Mouse (Mus musculus) myocyte (in vitro differentiated cells): ENCODE results near the gene Slc25a35. TPM values are rescaled to one million over a fixed set of nuclear protein-coding genes. Genes with fewer than 3 reads are reported as not detected.
"Not testable (repeated sequence)": the region's sequence is repeated elsewhere in the genome, so short reads cannot be mapped to it uniquely, and the experiment has no call there.

Experiments used
- H3K27me3 ChIP-seq: one replicate; pipeline ENCODE4 v1.6.1; 2011; ENCODE audit not compliant: control insufficient read depth, insufficient read depth, insufficient read length
- H3K36me3 ChIP-seq: one replicate; pipeline ENCODE4 v1.6.1; 2011; ENCODE audit not compliant: control insufficient read depth, insufficient read depth
- H3K4me2 ChIP-seq: one replicate; pipeline ENCODE4 v1.6.1; 2011; ENCODE audit warnings: low read depth, control low read depth
- H3K4me3 ChIP-seq: one replicate; pipeline ENCODE4 v1.5.1; 2011; ENCODE audit warnings: mild to moderate bottlenecking, control low read depth, moderate library complexity
- H3K79me2 ChIP-seq: one replicate; pipeline ENCODE4 v1.6.1; 2011; ENCODE audit not compliant: control insufficient read depth, insufficient read depth
- H3ac ChIP-seq: one replicate; pipeline ENCODE4 v1.6.1; 2011; ENCODE audit not compliant: control insufficient read depth, insufficient read length
- CEBPB ChIP-seq: IDR thresholded peaks from 2 replicates; pipeline ENCODE4 v1.6.1; 2011; ENCODE audit warnings: mild to moderate bottlenecking, moderate library complexity; ENCODE audit not compliant: poor library complexity, insufficient read depth, severe bottlenecking
- E2F4 ChIP-seq: IDR thresholded peaks from one replicate; pipeline ENCODE4 v1.6.1; 2011; ENCODE audit warnings: mild to moderate bottlenecking, control low read depth, moderate library complexity; ENCODE audit not compliant: insufficient read depth
- MAX ChIP-seq: IDR thresholded peaks from one replicate; pipeline ENCODE4 v1.6.1; 2011; ENCODE audit warnings: low read depth, mild to moderate bottlenecking, control low read depth
- MYOD1 ChIP-seq, 3 experiments: IDR thresholded peaks; one replicate each; pipeline ENCODE4 v1.6.1; 2011; ENCODE audit warnings: control low read depth in 2 of 3, low read depth in 2 of 3, mild to moderate bottlenecking in 2 of 3, moderate library complexity in 1 of 3; ENCODE audit not compliant: insufficient read length in 2 of 3, control insufficient read depth in 1 of 3
- MYOG ChIP-seq, 3 experiments: IDR thresholded peaks; one replicate each; pipeline ENCODE4 v1.6.1; 2011; ENCODE audit warnings: control low read depth in 2 of 3, low read depth in 2 of 3, mild to moderate bottlenecking in 2 of 3; ENCODE audit not compliant: insufficient read length in 2 of 3, control insufficient read depth in 1 of 3, insufficient read depth in 1 of 3
- POLR2A ChIP-seq: IDR thresholded peaks from one replicate; pipeline ENCODE4 v1.6.1; 2011; ENCODE audit warnings: low read depth, mild to moderate bottlenecking, control low read depth, moderate library complexity; ENCODE audit not compliant: insufficient read length
- POLR2AphosphoS2 ChIP-seq: IDR thresholded peaks from one replicate; pipeline ENCODE4 v1.6.1; 2011; ENCODE audit warnings: low read depth, control low read depth; ENCODE audit not compliant: insufficient read length
- REST ChIP-seq: IDR thresholded peaks from one replicate; pipeline ENCODE4 v1.6.1; 2011; ENCODE audit warnings: mild to moderate bottlenecking, control low read depth, moderate library complexity; ENCODE audit not compliant: insufficient read depth, insufficient read length
- SRF ChIP-seq: IDR thresholded peaks from one replicate; pipeline ENCODE4 v1.6.1; 2011; ENCODE audit warnings: low read depth; ENCODE audit not compliant: control insufficient read depth, insufficient read length
- TCF12 ChIP-seq: IDR thresholded peaks from one replicate; pipeline ENCODE4 v1.6.1; 2011; ENCODE audit warnings: mild to moderate bottlenecking, control low read depth; ENCODE audit not compliant: poor library complexity, insufficient read depth, severe bottlenecking
- TCF3 ChIP-seq: IDR thresholded peaks from one replicate; pipeline ENCODE4 v1.6.1; 2011; ENCODE audit warnings: low read depth, control low read depth; ENCODE audit not compliant: insufficient read length
- USF1 ChIP-seq: IDR thresholded peaks from one replicate; pipeline ENCODE4 v1.6.1; 2011; ENCODE audit warnings: low read depth, mild to moderate bottlenecking, control low read depth, moderate library complexity
- polyA plus RNA-seq: library from polyadenylated mRNA; unstranded; fragments of >200 nt; fragmentation: generic; extraction: Trizol; gene quantifications from one replicate; pipeline ENCODE4 v1.2.1, GENCODE M21; 2012; ENCODE audit warnings: missing spikeins

Slc25a35 gene
- polyA plus RNA-seq, 1 experiment: 2.3 TPM

GRCm38 (mm10) chr11:68957308-68957707 lies 10.6 kb upstream of the Slc25a35 start, which contains the start of gene Arhgef15:
Arhgef15 (minus strand) TSS chr11:68957480.
- no peak within 1 kb of the TSS for H3K4me3 ChIP-seq
- no peaks in the 10 kb centered on the region for H3K36me3 ChIP-seq
- TF ChIP-seq POLR2AphosphoS2 (no peak), REST (no peak), POLR2A (no peak), MAX (no peak), SRF (no peak), E2F4 (no peak)
- H3K27me3 ChIP-seq: no peaks in the 10 kb centered on the region
- H3ac ChIP-seq: no peak within 1 kb of the TSS
- no peaks in the 10 kb centered on the region for H3K79me2 ChIP-seq
- no peak within 1 kb of the TSS for H3K4me2 ChIP-seq

GRCm38 (mm10) chr11:68957971-68958370 lies 10.0 kb upstream of the Slc25a35 start:
- TF ChIP-seq MYOD1 (IDR thresholded peaks at IDR 0.05; ENCODE audit: control insufficient read depth in 1 of 3, insufficient read length in 2 of 3, low read depth in 2 of 3) (no peak), MAX (no peak), USF1 (no peak)
- H3K79me2 ChIP-seq: no peaks in the 10 kb centered on the region
- no peaks in the 10 kb centered on the region for H3K36me3 ChIP-seq
- H3ac ChIP-seq: no peak overlapping the region
- H3K27me3 ChIP-seq: no peaks in the 10 kb centered on the region
- H3K4me2 ChIP-seq: no peak overlapping the region
- H3K4me3 ChIP-seq: no peak overlapping the region

- Histone ChIP-seq H3ac (no peak overlapping the region), H3K27me3 (no peaks in the 10 kb centered on the region), H3K4me3 (no peak overlapping the region), H3K36me3 (no peaks in the 10 kb centered on the region), H3K4me2 (peak overlapping the region; percentile 35), H3K79me2 (no peaks in the 10 kb centered on the region)
- TF ChIP-seq MAX (no peak), POLR2A (no peak), MYOD1 (IDR thresholded peaks at IDR 0.05; ENCODE audit: control insufficient read depth in 1 of 3, insufficient read length in 2 of 3, low read depth in 2 of 3) (no peak), USF1 (no peak), E2F4 (no peak)
Observed at GRCm38 (mm10) chr11:68961596-68961995, 6.3 kb upstream of the Slc25a35 start.

GRCm38 (mm10) chr11:68962159-68962558 lies 5.8 kb upstream of the Slc25a35 start:
- H3ac ChIP-seq, H3K79me2 ChIP-seq, H3K4me3 ChIP-seq, H3K27me3 ChIP-seq, H3K36me3 ChIP-seq, H3K4me2 ChIP-seq: not testable (repeated sequence)

GRCm38 (mm10) chr11:68963405-68963804 lies 4.5 kb upstream of the Slc25a35 start:
- no peak for TF ChIP-seq POLR2A
- TF ChIP-seq TCF3: no peak
- no peak for TF ChIP-seq MAX
- TF ChIP-seq TCF12: no peak
- TF ChIP-seq SRF: no peak
- TF ChIP-seq POLR2AphosphoS2: no peak
- no peak for TF ChIP-seq E2F4
- TF ChIP-seq MYOD1 (IDR thresholded peaks at IDR 0.05; ENCODE audit: control insufficient read depth in 1 of 3, insufficient read length in 2 of 3, low read depth in 2 of 3): no peak
- TF ChIP-seq CEBPB: no peak
- TF ChIP-seq USF1: no peak
- TF ChIP-seq MYOG (IDR thresholded peaks at IDR 0.05; ENCODE audit: control insufficient read depth in 1 of 3, insufficient read depth in 1 of 3, insufficient read length in 2 of 3, low read depth in 2 of 3): no peak
- no peak for TF ChIP-seq REST

GRCm38 (mm10) chr11:68965050-68965449 lies 2.9 kb upstream of the Slc25a35 start:
- Histone ChIP-seq H3K4me3 (no peak overlapping the region), H3K27me3 (no peaks in the 10 kb centered on the region), H3K36me3 (no peaks in the 10 kb centered on the region), H3K4me2 (no peak overlapping the region), H3K79me2 (no peaks in the 10 kb centered on the region), H3ac (no peak overlapping the region)
- TF ChIP-seq SRF: no peak
- TF ChIP-seq CEBPB: no peak
- TF ChIP-seq POLR2A: no peak
- no peak for TF ChIP-seq MYOD1 (IDR thresholded peaks at IDR 0.05; ENCODE audit: control insufficient read depth in 1 of 3, insufficient read length in 2 of 3, low read depth in 2 of 3)

More at GRCm38 (mm10) chr11:68963405-68963804, 4.5 kb upstream of the Slc25a35 start:
- Histone ChIP-seq H3K4me3 (no peak overlapping the region), H3K4me2 (no peak overlapping the region), H3ac (no peak overlapping the region), H3K27me3 (no peaks in the 10 kb centered on the region), H3K79me2 (no peaks in the 10 kb centered on the region), H3K36me3 (no peaks in the 10 kb centered on the region)
